Mouse (Mus musculus) stomach, embryonic 16.5 days (tissue): ENCODE data around the gene Slc25a21. TPM values are rescaled to one million over a fixed set of nuclear protein-coding genes. Genes with fewer than 3 reads are reported as not detected.

ENCODE experiments used
- ATAC-seq: fragments of 200-750 bp; cut with Nextera tagmentation; 2 replicates; pipeline ENCODE4 v1.8.0; 2017; ENCODE audit warnings: moderate number of reproducible peaks, moderate TSS enrichment; ENCODE audit not compliant: insufficient read depth, low FRiP score
- H3K27ac ChIP-seq: fragments of 300-500 bp; sonication (generic); 2 replicates; pipeline ENCODE4 v1.5.1; 2014; ENCODE audit warnings: low read length
- H3K27me3 ChIP-seq: fragments of 300-500 bp; sonication (generic); 2 replicates; pipeline ENCODE4 v1.6.1; 2014; ENCODE audit warnings: low read length, control low read depth, mixed read lengths; ENCODE audit not compliant: control insufficient read depth, insufficient read depth
- H3K36me3 ChIP-seq: fragments of 300-500 bp; sonication (generic); 2 replicates; pipeline ENCODE4 v1.6.1; 2014; ENCODE audit warnings: low read length; ENCODE audit not compliant: control insufficient read depth, insufficient read depth
- H3K4me1 ChIP-seq: fragments of 300-500 bp; sonication (generic); 2 replicates; pipeline ENCODE4 v1.6.1; 2014; ENCODE audit warnings: low read length, control low read depth, mixed read lengths; ENCODE audit not compliant: control insufficient read depth, insufficient read depth
- H3K4me2 ChIP-seq: fragments of 300-500 bp; sonication (generic); 2 replicates; pipeline ENCODE4 v1.6.1; 2014; ENCODE audit warnings: low read depth, low read length, mixed read lengths
- H3K4me3 ChIP-seq: fragments of 300-500 bp; sonication (generic); replicated peaks from 2 replicates; pipeline ENCODE4 v1.5.1; 2014; ENCODE audit warnings: mild to moderate bottlenecking, low read length
- H3K9ac ChIP-seq: fragments of 300-500 bp; sonication (generic); 2 replicates; pipeline ENCODE4 v1.6.1; 2014; ENCODE audit warnings: low read length
- H3K9me3 ChIP-seq: fragments of 300-500 bp; sonication (generic); replicated peaks from 2 replicates; pipeline ENCODE4 v1.6.1; 2016; ENCODE audit warnings: low read length, control low read depth; ENCODE audit not compliant: control insufficient read depth
- WGBS: fragments of 180-500 bp; shearing (Covaris S2); extraction: QIAGEN DNeasy Blood & Tissue Kit; methylation state at CpG from one replicate; pipeline ENCODE4 v1.1.7; 2014; 5-methylcytosine and 5-hydroxymethylcytosine counted together
- polyA plus RNA-seq: library from polyadenylated mRNA; unstranded; fragments of >200 nt; fragmentation: Nextera tagmentation; extraction: Ambion mirVana; gene quantifications from 2 replicates; pipeline ENCODE4 v1.2.1, GENCODE M21; 2015

Slc25a21 gene
- polyA plus RNA-seq, 1 experiment from 2014 or later, result 3.3 TPM

GRCm38 (mm10) chr12:56727631-56728030 lies 469.6 kb downstream of the Slc25a21 start:
- WGBS, result 54% methylated on average over 4 of the region's 4 CpGs
- Histone ChIP-seq H3K4me3 (no peak overlapping the region), H3K36me3 (no peaks in the 10 kb centered on the region), H3K4me2 (no peak overlapping the region), H3K27me3 (no peaks in the 10 kb centered on the region), H3K9me3 (no peaks in the 10 kb centered on the region), H3K27ac (no peak overlapping the region), H3K4me1 (no peaks in the 10 kb centered on the region), H3K9ac (no peak overlapping the region)
- no peak for ATAC-seq

- no peaks in the 10 kb centered on the region for H3K9me3 ChIP-seq
- WGBS, result 49% methylated on average over 6 of the region's 6 CpGs
Observed at GRCm38 (mm10) chr12:56718707-56719051, 478.6 kb downstream of the Slc25a21 start.

GRCm38 (mm10) chr12:56717971-56718706 lies 479.1 kb downstream of the Slc25a21 start:
- no peak overlapping the region for H3K9ac ChIP-seq
- H3K9me3 ChIP-seq, result no peaks in the 10 kb centered on the region
- H3K4me3 ChIP-seq, result no peak overlapping the region
- H3K27me3 ChIP-seq, result no peaks in the 10 kb centered on the region
- no peaks in the 10 kb centered on the region for H3K4me1 ChIP-seq
- 32% methylated on average over 14 of the region's 14 CpGs for WGBS
- no peak overlapping the region for H3K27ac ChIP-seq
- ATAC-seq, result no peak
- H3K4me2 ChIP-seq, result no peak overlapping the region
- no peaks in the 10 kb centered on the region for H3K36me3 ChIP-seq

More at GRCm38 (mm10) chr12:56718707-56719051, 478.6 kb downstream of the Slc25a21 start:
- H3K36me3 ChIP-seq, result no peaks in the 10 kb centered on the region
- no peak for ATAC-seq
- no peaks in the 10 kb centered on the region for H3K4me1 ChIP-seq
- no peak overlapping the region for H3K9ac ChIP-seq
- H3K4me3 ChIP-seq, result no peak overlapping the region
- no peaks in the 10 kb centered on the region for H3K27me3 ChIP-seq
- H3K4me2 ChIP-seq, result no peak overlapping the region
- no peak overlapping the region for H3K27ac ChIP-seq

- Histone ChIP-seq H3K4me2 (no peak overlapping the region), H3K27me3 (peaks cover 42% of the 10 kb centered on the region), H3K9ac (no peak overlapping the region), H3K36me3 (no peaks in the 10 kb centered on the region), H3K4me3 (no peak overlapping the region), H3K9me3 (no peaks in the 10 kb centered on the region), H3K4me1 (peaks cover 6% of the 10 kb centered on the region), H3K27ac (no peak overlapping the region)
- ATAC-seq, result no peak
- WGBS, result 21% methylated on average over 6 of the region's 6 CpGs
Observed at GRCm38 (mm10) chr12:56701004-56701403, 496.3 kb downstream of the Slc25a21 start.

DNA sequence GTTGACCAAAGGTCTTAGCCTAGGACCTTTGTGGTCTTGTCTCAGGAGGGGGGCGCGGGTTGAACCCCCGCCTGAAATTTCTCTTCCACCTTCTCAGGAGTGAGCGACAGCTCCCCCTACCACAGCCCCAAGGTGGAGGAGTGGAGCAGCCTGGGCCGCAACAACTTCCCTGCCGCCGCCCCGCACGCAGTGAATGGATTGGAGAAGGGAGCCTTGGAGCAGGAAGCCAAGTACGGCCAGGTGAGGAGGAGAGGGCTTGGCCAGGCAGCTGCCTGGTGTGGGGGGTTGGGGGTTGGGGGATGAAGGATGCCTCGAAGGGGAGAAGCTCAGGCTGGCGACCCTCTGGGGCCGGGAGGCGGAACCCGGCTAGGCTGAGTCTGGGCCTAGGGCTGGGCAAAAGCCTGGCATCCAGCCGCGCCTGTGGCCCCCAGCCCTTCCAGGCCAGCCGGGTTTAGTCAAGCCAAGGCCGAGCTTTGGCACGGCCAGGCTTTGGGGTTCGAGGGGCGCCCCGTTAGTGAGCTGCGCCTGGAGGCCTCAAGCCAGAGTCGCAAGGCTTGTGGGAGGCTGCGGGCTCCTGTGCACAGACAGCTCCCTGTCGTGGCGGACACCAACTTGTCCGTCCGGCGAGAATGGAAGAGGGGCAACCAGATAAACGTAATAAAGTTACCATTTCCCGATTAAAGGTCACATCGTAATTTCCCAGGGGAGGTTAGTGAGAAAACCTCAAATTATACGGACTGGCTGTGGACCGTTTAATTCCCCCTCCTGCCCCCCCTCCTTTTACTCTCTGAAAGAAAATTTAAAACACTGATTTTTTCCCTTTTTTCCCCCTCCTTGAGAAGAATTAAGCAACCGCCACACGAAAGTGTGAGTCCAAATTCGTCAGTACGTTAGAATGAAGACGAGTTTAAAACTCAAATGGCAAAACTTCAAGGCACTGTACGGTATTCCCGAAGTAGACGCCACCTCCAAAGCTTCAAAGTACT lies 497.1 kb downstream of the Slc25a21 start:
- Histone ChIP-seq H3K4me1 (peaks cover 14% of the 10 kb centered on the region), H3K4me2 (peak overlapping the region; percentile 19; the same call in 1 of the 2 replicates), H3K9me3 (no peaks in the 10 kb centered on the region), H3K27ac (no peak overlapping the region), H3K4me3 (peak overlapping the region; percentile 8; the same call in 1 of the 2 replicates), H3K36me3 (no peaks in the 10 kb centered on the region), H3K27me3 (peaks cover 50% of the 10 kb centered on the region), H3K9ac (peak overlapping the region; percentile 14; the same call in 1 of the 2 replicates)
- 14% methylated on average over 44 of the region's 44 CpGs for WGBS
- ATAC-seq, result no peak

GRCm38 (mm10) chr12:56699351-56699750 lies 497.9 kb downstream of the Slc25a21 start:
- H3K9me3 ChIP-seq, result no peaks in the 10 kb centered on the region
- no peaks in the 10 kb centered on the region for H3K36me3 ChIP-seq
- no peak overlapping the region for H3K4me3 ChIP-seq
- no peak overlapping the region for H3K27ac ChIP-seq
- H3K4me2 ChIP-seq, result no peak overlapping the region
- no peak overlapping the region for H3K9ac ChIP-seq
- peaks cover 59% of the 10 kb centered on the region for H3K27me3 ChIP-seq
- ATAC-seq, result no peak
- 27% methylated on average over 3 of the region's 3 CpGs for WGBS
- peaks cover 17% of the 10 kb centered on the region for H3K4me1 ChIP-seq

DNA sequence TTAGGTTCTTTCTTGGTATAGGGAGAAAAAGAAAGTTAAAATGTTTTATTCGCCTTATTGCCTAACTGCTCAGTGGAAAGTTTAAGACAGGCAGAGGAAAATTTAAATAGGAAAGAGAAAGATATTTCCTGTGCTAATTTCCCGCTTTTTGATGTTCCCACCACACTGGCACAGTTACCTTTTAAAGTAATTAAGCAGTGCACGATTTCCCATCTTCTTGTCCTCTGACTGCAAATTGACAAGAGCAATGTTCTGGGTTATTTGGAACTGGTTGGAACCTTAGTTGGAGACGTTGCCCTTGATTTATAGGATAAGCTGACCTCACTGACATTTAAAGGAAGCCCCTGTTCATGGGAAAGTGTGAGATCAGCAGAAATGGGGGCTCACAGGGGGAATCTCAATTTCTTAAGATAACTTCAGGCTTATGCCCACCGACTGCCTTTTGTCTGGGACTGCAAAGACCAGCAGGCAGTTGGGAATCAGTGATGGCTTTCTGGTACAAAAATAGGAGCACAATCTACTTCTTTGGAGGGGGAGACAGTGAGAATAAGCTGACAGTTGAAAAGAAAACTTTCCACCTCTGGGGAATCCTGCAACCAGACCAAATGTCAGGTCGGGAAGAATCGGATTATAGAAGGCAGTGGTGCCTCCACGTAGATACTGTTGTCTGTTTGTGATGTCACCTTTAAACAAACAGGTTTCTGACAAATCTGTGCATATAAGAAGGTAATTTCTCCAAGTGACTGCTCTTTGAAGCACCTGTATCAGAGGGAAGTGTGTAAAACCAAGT lies 498.9 kb downstream of the Slc25a21 start:
- Histone ChIP-seq H3K4me2 (0 out of 2 replicates have a peak overlapping the region, but pooled peaks have one; percentile 66), H3K36me3 (no peaks in the 10 kb centered on the region), H3K9ac (no peak overlapping the region), H3K4me1 (peaks cover 17% of the 10 kb centered on the region), H3K9me3 (no peaks in the 10 kb centered on the region), H3K27me3 (peaks cover 68% of the 10 kb centered on the region), H3K27ac (no peak overlapping the region), H3K4me3 (peak overlapping the region; percentile 50; the same call in 1 of the 2 replicates)
- 7% methylated on average over 8 of the region's 8 CpGs for WGBS
- ATAC-seq, result no peak

GRCm38 (mm10) chr12:56697785-56698184 lies 499.5 kb downstream of the Slc25a21 start:
- Histone ChIP-seq H3K4me3 (peak overlapping the region; percentile 50), H3K36me3 (no peaks in the 10 kb centered on the region), H3K9me3 (no peaks in the 10 kb centered on the region), H3K27me3 (peaks cover 74% of the 10 kb centered on the region), H3K9ac (peak overlapping the region; percentile 19; the same call in 1 of the 2 replicates), H3K4me1 (peaks cover 17% of the 10 kb centered on the region), H3K4me2 (peak overlapping the region; percentile 66), H3K27ac (no peak overlapping the region)
- ATAC-seq, result no peak
- WGBS, result 3% methylated on average over 12 of the region's 12 CpGs
